Mouse (Mus musculus): ENCODE data around the gene Mdga1.
"Not testable (repeated sequence)": the region's sequence is repeated elsewhere in the genome, so short reads cannot be mapped to it uniquely, and the experiment has no call there.

Mdga1 gene

DNA sequence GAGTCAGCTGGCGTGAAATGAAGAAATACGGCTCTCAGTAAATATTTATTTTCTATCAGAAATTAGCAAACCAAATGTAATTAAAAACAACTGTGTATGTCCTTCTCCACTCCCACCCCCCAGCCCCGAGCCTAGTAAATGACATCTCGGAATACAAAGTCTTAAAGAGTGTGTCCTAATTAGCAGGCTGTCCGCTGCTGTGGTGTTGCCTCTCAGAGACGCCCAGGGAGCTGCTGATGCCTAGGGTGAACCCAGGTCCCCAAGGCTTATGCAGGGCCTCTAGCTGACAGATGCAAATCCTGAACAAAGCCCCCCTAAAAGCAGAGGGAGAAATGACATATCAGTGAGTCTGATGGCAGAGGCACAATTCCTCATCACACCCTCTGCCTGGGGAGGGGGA is 155.1 kb downstream of the Mdga1 start:
- no peak for DNase-seq (ENCODE audit: low read depth in 2 of 2, low spot score in 2 of 2)

- no peak for DNase-seq (ENCODE audit: low read depth in 2 of 2, low spot score in 2 of 2)
Observed at GRCm38 (mm10) chr17:29813328-29813727, 156.6 kb downstream of the Mdga1 start.

DNA sequence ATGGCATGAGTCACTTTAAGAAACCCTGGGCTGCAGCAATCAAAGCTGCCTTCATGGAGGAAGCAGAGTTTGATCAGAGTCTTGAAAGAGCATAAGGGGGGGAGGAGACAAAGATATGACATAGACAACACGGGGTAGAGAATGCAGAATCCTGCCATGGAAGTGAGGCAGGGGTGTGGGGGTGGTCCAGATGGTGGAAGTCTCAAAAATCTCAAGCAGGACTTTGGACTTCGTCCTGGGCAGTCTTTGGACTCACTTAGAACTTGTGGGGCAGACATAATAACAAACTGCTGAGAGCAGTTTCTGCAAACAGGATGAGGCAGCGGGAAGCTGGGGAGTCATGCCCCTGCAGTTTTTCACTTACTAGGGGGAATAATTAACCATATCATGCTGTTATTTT is 166.3 kb downstream of the Mdga1 start:
- DNase-seq (ENCODE audit: low read depth in 2 of 2, low spot score in 2 of 2), result no peak

DNA sequence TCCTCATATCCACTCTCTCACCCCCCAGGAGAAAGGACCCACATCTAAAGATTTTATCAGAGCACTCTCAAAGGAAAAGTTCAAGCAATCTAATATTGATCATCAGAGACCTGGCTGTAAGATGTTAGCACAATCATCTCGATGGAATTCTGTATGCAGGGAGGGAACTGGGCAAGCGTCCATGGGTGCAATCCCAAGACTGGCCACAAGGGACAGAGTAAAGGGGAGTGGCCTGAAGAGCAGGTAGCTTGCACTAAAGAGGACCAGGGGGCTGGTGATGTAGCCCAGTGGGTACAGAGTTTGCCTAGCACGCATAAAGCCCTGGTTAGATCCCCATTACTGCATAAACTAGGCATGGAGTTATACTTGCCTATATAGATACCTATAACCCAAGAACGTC is 168.5 kb downstream of the Mdga1 start:
- DNase-seq (ENCODE audit: low read depth in 2 of 2, low spot score in 2 of 2), result peak; percentile 42 to 62

GRCm38 (mm10) chr17:29800096-29800455 is 169.8 kb downstream of the Mdga1 start:
- no peak for DNase-seq (ENCODE audit: low read depth in 2 of 2, low spot score in 2 of 2)

DNA sequence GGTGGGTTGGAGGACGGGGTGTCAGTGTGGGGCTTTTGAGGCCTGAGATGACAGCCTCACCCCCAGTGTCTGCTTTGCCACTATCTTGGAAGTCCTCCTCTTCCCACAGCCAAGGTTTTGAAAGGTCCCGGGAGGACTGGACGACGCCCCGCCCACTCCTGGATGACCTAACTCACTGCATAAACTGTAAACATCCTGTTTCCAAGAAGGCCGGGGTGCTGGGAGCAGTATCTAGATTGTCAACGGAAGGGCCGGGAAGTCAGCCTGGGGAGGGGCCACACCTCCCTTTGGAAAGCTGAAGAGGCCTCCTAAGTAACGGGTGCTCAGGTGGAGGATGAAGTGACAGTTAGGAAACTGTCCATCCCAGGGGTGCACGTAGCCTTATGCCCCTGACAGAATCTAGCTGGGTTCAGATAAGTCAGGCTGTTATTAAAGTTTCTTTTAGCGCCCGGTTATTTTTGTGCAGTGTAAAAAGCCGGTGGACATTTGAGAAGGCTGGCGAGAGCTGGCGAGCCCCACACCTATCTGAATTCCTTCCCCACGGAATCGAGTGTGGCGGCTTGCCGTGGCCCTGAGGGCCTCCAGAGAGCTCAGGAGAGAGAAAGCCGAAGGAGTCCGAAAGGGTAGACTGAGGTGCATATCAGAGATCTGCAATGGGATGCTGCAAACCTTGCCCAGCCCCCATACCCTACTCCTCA is 170.3 kb downstream of the Mdga1 start:
- no peak for DNase-seq (ENCODE audit: low read depth in 2 of 2, low spot score in 2 of 2)

DNA sequence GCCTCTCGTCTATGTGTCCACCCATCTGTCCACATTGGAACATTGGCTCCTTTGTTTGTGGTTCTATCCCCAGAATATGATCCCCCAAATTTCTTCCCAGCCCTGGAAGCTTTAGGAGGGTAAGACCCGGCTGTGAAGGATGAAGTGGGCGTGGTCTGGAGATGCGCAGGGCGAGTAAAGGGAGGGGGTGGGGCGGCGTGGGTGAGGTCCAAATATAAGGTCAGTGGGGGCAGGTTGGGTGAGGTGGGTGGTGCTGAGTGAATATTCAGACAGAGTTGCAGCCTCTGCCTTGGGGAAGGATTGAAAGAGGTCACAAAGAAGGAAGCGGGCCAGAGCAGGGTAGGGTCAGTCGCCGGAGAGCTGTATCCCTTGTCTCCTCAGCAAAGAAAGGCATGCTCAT is 171.7 kb downstream of the Mdga1 start:
- DNase-seq (ENCODE audit: low read depth in 2 of 2, low spot score in 2 of 2), result no peak

DNA sequence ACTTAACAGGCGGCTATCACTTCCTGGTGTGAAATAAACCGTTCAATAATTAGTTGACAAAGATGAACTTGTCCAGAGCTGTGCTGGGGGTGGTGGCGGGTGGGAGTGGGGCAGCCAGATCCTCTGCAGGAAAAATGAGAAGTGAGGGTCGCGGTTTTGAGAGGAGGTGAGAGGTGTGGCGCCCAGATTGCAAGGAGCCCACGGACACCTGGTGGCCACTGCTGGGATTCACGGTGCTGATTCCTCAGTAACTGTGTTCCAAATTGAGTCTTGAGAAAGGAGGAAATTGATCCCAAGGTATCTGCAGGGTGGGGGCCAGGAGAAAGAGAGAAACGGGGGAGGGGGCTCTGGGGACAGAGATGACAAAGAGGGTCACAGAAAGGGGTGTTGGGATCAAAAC is 173.1 kb downstream of the Mdga1 start:
- DNase-seq (ENCODE audit: low read depth in 2 of 2, low spot score in 2 of 2), result no peak

GRCm38 (mm10) chr17:29796086-29796485 is 173.8 kb downstream of the Mdga1 start:
- peak; percentile 44 to 71 for DNase-seq (ENCODE audit: low read depth in 2 of 2, low spot score in 2 of 2)

GRCm38 (mm10) chr17:29795050-29795770 is 174.7 kb downstream of the Mdga1 start:
- DNase-seq (ENCODE audit: low read depth in 2 of 2, low spot score in 2 of 2), result no peak

DNA sequence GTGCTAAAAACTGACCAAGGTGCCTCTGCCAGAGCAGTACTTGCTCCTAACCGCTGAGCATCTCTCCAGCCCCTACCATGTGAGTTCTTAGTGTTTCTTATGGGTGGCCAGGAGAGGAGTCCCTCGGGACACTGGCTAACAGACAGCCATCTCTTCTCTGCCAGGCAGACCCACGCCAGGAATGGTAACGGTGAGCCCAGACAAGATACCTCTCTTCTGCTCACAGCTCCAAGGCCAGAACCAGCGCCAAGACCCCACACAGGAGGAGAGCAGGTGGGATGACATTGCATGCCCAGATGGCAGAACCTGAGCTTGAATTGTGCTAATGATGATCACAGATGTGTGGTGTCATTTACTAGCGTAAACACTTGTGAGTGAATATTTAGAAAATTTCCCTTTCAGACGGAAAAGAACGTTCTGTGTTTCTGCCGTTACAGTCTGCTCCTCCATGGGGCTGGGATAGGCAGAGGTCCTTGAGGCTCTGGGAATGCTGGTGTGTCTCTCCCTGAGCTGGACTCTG is 178.3 kb downstream of the Mdga1 start:
- DNase-seq (ENCODE audit: low read depth in 2 of 2, low spot score in 2 of 2), result no peak

GRCm38 (mm10) chr17:29790231-29790740 is 179.6 kb downstream of the Mdga1 start:
- no peak for DNase-seq (ENCODE audit: low read depth in 2 of 2, low spot score in 2 of 2)

DNA sequence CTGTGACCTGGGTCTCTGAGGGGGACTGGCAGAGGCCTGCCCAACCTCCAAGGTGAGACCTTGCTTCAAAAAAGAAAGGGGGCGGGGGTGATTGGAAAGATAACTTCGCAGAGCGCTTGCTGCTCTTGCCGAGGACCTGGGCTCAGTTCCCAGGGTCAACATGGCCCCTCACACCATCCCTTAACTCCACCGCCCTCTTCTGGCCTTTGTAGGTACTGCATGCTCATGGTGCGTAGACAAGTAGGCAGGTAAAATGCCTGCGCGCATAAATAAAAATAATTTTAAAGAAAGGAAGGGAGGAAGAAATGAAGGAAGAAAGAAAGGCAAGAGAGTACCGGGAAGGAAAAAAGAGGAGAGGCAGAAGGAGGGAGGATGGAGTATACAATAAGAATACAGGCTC is 180.2 kb downstream of the Mdga1 start:
- peak in 1 of 2 experiments; percentile 19 for DNase-seq (ENCODE audit: low read depth in 2 of 2, low spot score in 2 of 2)

- no peak for DNase-seq (ENCODE audit: low read depth in 2 of 2, low spot score in 2 of 2)
Observed at GRCm38 (mm10) chr17:29788573-29788972, 181.3 kb downstream of the Mdga1 start.

DNA sequence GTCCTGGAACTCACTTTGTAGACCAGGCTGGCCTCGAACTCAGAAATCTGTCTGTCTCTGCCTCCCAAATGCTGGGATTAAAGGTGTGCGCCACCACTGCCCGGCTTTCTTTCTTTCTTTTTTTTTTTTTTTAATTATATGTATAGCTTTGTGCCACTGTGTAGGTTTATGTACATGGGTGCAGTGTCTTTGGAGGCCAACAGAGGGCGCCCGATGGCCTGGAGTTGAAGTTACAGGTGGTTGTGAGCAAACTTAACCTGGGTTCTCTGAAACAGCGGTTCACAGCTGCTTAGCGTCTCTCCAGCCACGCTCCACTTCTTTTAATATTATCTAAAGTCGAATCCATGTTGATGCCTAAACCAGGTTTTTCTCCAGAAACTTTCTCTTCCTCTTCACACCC is 185.1 kb downstream of the Mdga1 start:
- DNase-seq (ENCODE audit: low read depth in 2 of 2, low spot score in 2 of 2), result no peak

GRCm38 (mm10) chr17:29781472-29781871 is 188.4 kb downstream of the Mdga1 start:
- DNase-seq (ENCODE audit: low read depth in 2 of 2, low spot score in 2 of 2), result not testable (repeated sequence)

DNA sequence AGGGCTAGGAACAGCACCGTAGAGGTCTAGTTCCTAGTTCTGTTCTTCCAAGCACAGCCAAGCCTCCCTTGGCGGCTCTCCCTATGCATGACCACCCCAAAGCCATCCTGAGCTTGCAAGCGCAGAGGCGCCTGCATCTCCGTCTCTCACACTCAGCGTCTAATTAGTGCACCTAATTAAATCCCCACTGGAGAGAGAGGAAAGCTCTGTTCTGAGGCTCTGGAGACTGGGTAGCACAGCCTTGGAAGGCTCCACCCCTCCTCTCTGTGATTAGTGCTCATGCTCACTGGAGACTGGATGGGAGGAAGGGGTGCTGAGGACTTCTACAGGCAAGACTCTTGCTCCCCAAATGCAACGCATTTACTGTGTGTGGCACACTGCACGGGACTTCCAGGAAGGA is 191.9 kb downstream of the Mdga1 start:
- no peak for DNase-seq (ENCODE audit: low read depth in 2 of 2, low spot score in 2 of 2)
